Mouse (Mus musculus) forebrain, embryonic 14.5 days (tissue): ENCODE measurements around the gene BC035044. TPM values are rescaled to one million over a fixed set of nuclear protein-coding genes. Genes with fewer than 3 reads are reported as not detected.
A peak's percentile ranks its signal among the peaks of the same experiment; 100 is the strongest.
"Not testable (repeated sequence)": the region's sequence is repeated elsewhere in the genome, so short reads cannot be mapped to it uniquely, and the experiment has no call there.

Experiments
- ATAC-seq: fragments of 200-750 bp; cut with Nextera tagmentation; 2 replicates; pipeline ENCODE4 v1.8.0; 2017; ENCODE audit warnings: mild to moderate bottlenecking, moderate library complexity
- DNase-seq: peaks from one replicate; pipeline ENCODE4 v3.0.0-alpha.2; 2015; ENCODE audit warnings: low spot score
- H3K27ac ChIP-seq: fragments of 300-500 bp; sonication (generic); 2 replicates; pipeline ENCODE4 v1.5.1; 2014; ENCODE audit warnings: low read depth, mild to moderate bottlenecking, control low read depth, low read length, moderate library complexity
- H3K27me3 ChIP-seq: fragments of 300-500 bp; sonication (generic); replicated peaks from 2 replicates; pipeline ENCODE4 v1.6.1; 2014; ENCODE audit warnings: low read length, control low read depth, mixed read lengths; ENCODE audit not compliant: control insufficient read depth, insufficient read depth
- H3K36me3 ChIP-seq: fragments of 300-500 bp; sonication (generic); 2 replicates; pipeline ENCODE4 v1.6.1; 2014; ENCODE audit warnings: low read length, control low read depth; ENCODE audit not compliant: control insufficient read depth, insufficient read depth
- H3K4me1 ChIP-seq: fragments of 300-500 bp; sonication (generic); 2 replicates; pipeline ENCODE4 v1.6.1; 2014; ENCODE audit warnings: antibody characterized with exemption, low read length, control low read depth; ENCODE audit not compliant: control insufficient read depth, insufficient read depth
- H3K4me2 ChIP-seq: fragments of 300-500 bp; sonication (generic); 2 replicates; pipeline ENCODE4 v1.6.1; 2014; ENCODE audit warnings: mild to moderate bottlenecking, control low read depth, low read length
- H3K4me3 ChIP-seq: fragments of 300-500 bp; sonication (generic); 2 replicates; pipeline ENCODE4 v1.5.1; 2014; ENCODE audit warnings: low read depth, low read length, control low read depth
- H3K9ac ChIP-seq: fragments of 300-500 bp; sonication (generic); 2 replicates; pipeline ENCODE4 v1.6.1; 2014; ENCODE audit warnings: mild to moderate bottlenecking, low read length, control low read depth, moderate library complexity
- H3K9me3 ChIP-seq: fragments of 300-500 bp; sonication (generic); replicated peaks from 2 replicates; pipeline ENCODE4 v1.6.1; 2016; ENCODE audit warnings: low read length, control low read depth, mixed read lengths; ENCODE audit not compliant: control insufficient read depth
- WGBS: fragments of 180-500 bp; shearing (Covaris S2); extraction: QIAGEN DNeasy Blood & Tissue Kit; methylation state at CpG from one replicate; pipeline ENCODE4 v1.1.7; 2014; 5-methylcytosine and 5-hydroxymethylcytosine counted together
- polyA plus RNA-seq: library from polyadenylated mRNA; unstranded; fragments of >200 nt; fragmentation: Nextera tagmentation; extraction: Ambion mirVana; gene quantifications from 2 replicates; pipeline ENCODE4 v1.2.1, GENCODE M21; 2014

Gene BC035044
- polyA plus RNA-seq, 1 experiment from 2014 or later, result 0.65 TPM

GRCm38 (mm10) chr6:128895404-128896001 is 4.6 kb upstream of the BC035044 start:
- Histone ChIP-seq H3K36me3 (no peaks in the 10 kb centered on the region), H3K4me3 (no peak overlapping the region), H3K9ac (no peak overlapping the region), H3K4me1 (no peaks in the 10 kb centered on the region), H3K4me2 (no peak overlapping the region), H3K27me3 (no peaks in the 10 kb centered on the region), H3K9me3 (no peaks in the 10 kb centered on the region), H3K27ac (no peak overlapping the region)
- no peak for DNase-seq
- ATAC-seq, result no peak
- 85% methylated on average over 3 of the region's 3 CpGs for WGBS

- no peak overlapping the region for H3K4me3 ChIP-seq
- H3K27ac ChIP-seq, result no peak overlapping the region
- 82% methylated on average over 5 of the region's 5 CpGs for WGBS
- ATAC-seq, result no peak
- no peak overlapping the region for H3K9ac ChIP-seq
- no peaks in the 10 kb centered on the region for H3K4me1 ChIP-seq
- DNase-seq, result no peak
- no peak overlapping the region for H3K4me2 ChIP-seq
- H3K27me3 ChIP-seq, result no peaks in the 10 kb centered on the region
- H3K9me3 ChIP-seq, result no peaks in the 10 kb centered on the region
- no peaks in the 10 kb centered on the region for H3K36me3 ChIP-seq
These were observed 2.1 kb downstream of the BC035044 start for GRCm38 (mm10) chr6:128888834-128889233.

- not testable (repeated sequence) for DNase-seq, H3K4me3 ChIP-seq, ATAC-seq, H3K4me1 ChIP-seq, H3K27me3 ChIP-seq, H3K9ac ChIP-seq, H3K27ac ChIP-seq, H3K4me2 ChIP-seq, H3K36me3 ChIP-seq, H3K9me3 ChIP-seq
- 84% methylated on average over 6 of the region's 6 CpGs for WGBS
These were observed 3.7 kb downstream of the BC035044 start, which contains the start of gene Clec2i for GRCm38 (mm10) chr6:128887091-128887790. Gene Clec2i (plus strand): TSS chr6:128887588.

GRCm38 (mm10) chr6:128871910-128872610 is 18.9 kb downstream of the BC035044 start:
- WGBS, result 81% methylated on average over 1 of the region's 1 CpGs

GRCm38 (mm10) chr6:128868861-128869260 is 22.1 kb downstream of the BC035044 start:
- WGBS, result 12% methylated on average over 3 of the region's 3 CpGs
- Histone ChIP-seq H3K9ac (no peak overlapping the region), H3K4me2 (no peak overlapping the region), H3K9me3 (no peaks in the 10 kb centered on the region), H3K27me3 (no peaks in the 10 kb centered on the region), H3K36me3 (no peaks in the 10 kb centered on the region), H3K4me3 (no peak overlapping the region), H3K4me1 (no peaks in the 10 kb centered on the region), H3K27ac (no peak overlapping the region)
- DNase-seq (no peak), ATAC-seq (no peak)

More at GRCm38 (mm10) chr6:128871910-128872610, 18.9 kb downstream of the BC035044 start:
- H3K9me3 ChIP-seq, result 0 out of 2 replicates have a peak, but pooled peaks cover 6% of the 10 kb centered on the region
- H3K27ac ChIP-seq, result no peak overlapping the region
- no peak overlapping the region for H3K4me2 ChIP-seq
- no peaks in the 10 kb centered on the region for H3K36me3 ChIP-seq
- H3K9ac ChIP-seq, result no peak overlapping the region
- no peaks in the 10 kb centered on the region for H3K4me1 ChIP-seq
- ATAC-seq (no peak), DNase-seq (no peak)
- no peak overlapping the region for H3K4me3 ChIP-seq
- H3K27me3 ChIP-seq, result no peaks in the 10 kb centered on the region

- H3K9me3 ChIP-seq, result no peaks in the 10 kb centered on the region
- no peak for ATAC-seq
- DNase-seq, result no peak
- no peak overlapping the region for H3K27ac ChIP-seq
- no peaks in the 10 kb centered on the region for H3K4me1 ChIP-seq
- no peaks in the 10 kb centered on the region for H3K27me3 ChIP-seq
- H3K9ac ChIP-seq, result no peak overlapping the region
- H3K4me3 ChIP-seq, result no peak overlapping the region
- H3K4me2 ChIP-seq, result no peak overlapping the region
- no peaks in the 10 kb centered on the region for H3K36me3 ChIP-seq
- WGBS, result 86% methylated on average over 2 of the region's 2 CpGs
These were observed 33.0 kb downstream of the BC035044 start for GRCm38 (mm10) chr6:128857976-128858375.

GRCm38 (mm10) chr6:128856250-128856649 is 34.7 kb downstream of the BC035044 start:
- WGBS, result 44% methylated on average over 5 of the region's 5 CpGs
- no peak overlapping the region for H3K27ac ChIP-seq
- no peaks in the 10 kb centered on the region for H3K36me3 ChIP-seq
- no peak overlapping the region for H3K4me2 ChIP-seq
- DNase-seq (peak; percentile 73), ATAC-seq (peak; percentile 54)
- no peaks in the 10 kb centered on the region for H3K27me3 ChIP-seq
- H3K4me3 ChIP-seq, result no peak overlapping the region
- no peaks in the 10 kb centered on the region for H3K4me1 ChIP-seq
- no peaks in the 10 kb centered on the region for H3K9me3 ChIP-seq
- H3K9ac ChIP-seq, result no peak overlapping the region

- no peaks in the 10 kb centered on the region for H3K4me1 ChIP-seq
- H3K9ac ChIP-seq, result no peak overlapping the region
- no peaks in the 10 kb centered on the region for H3K9me3 ChIP-seq
- WGBS, result 81% methylated on average over 1 of the region's 1 CpGs
- no peak for ATAC-seq
- H3K27me3 ChIP-seq, result no peaks in the 10 kb centered on the region
- no peak for DNase-seq
- H3K27ac ChIP-seq, result no peak overlapping the region
- no peaks in the 10 kb centered on the region for H3K36me3 ChIP-seq
- H3K4me3 ChIP-seq, result no peak overlapping the region
- H3K4me2 ChIP-seq, result no peak overlapping the region
These were observed 35.4 kb downstream of the BC035044 start for GRCm38 (mm10) chr6:128855477-128855876.

- WGBS, result 94% methylated on average over 3 of the region's 3 CpGs
- ATAC-seq, result no peak
These were observed 36.0 kb downstream of the BC035044 start for GRCm38 (mm10) chr6:128854895-128855294.

More at GRCm38 (mm10) chr6:128854895-128855294, 36.0 kb downstream of the BC035044 start:
- no peak overlapping the region for H3K9ac ChIP-seq
- H3K36me3 ChIP-seq, result no peaks in the 10 kb centered on the region
- no peak for DNase-seq
- H3K9me3 ChIP-seq, result no peaks in the 10 kb centered on the region
- H3K4me3 ChIP-seq, result no peak overlapping the region
- no peaks in the 10 kb centered on the region for H3K27me3 ChIP-seq
- no peaks in the 10 kb centered on the region for H3K4me1 ChIP-seq
- no peak overlapping the region for H3K4me2 ChIP-seq
- no peak overlapping the region for H3K27ac ChIP-seq
